Mouse (Mus musculus): ENCODE measurements around the gene Hjurp. TPM values are rescaled to one million over a fixed set of nuclear protein-coding genes. Genes with fewer than 3 reads are reported as not detected.
A peak's percentile ranks its signal among the peaks of the same experiment; 100 is the strongest.

The Hjurp gene
- polyA plus RNA-seq, 1 experiment from 2014 or later, result 169 TPM

DNA sequence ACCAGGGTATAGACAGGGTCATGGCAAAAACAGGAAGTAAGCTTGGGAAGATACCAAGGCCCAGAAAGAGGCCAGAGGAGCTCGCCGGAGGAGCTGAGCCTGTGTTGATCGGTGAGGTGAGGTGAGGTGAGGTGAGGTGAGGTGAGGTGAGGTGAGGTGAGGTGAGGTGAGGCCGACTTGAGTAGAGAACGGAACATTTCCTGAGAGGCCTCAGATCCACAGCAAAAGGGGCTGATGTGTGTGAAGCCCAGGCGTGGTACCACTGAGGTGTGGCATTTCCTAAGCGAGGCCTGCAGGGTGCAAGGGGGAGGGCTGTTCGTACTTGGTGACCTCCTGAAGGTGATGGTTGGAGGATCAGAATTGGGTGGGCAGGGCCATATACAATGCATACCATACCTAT lies 24.3 kb downstream of the Hjurp start:
- H3K9ac ChIP-seq, result no peak overlapping the region
- ATAC-seq (ENCODE audit: low FRiP score), result no peak
- WGBS, result 72% methylated on average over 8 of the region's 8 CpGs
- no peaks in the 10 kb centered on the region for H3K4me1 ChIP-seq
- H3K4me2 ChIP-seq (replicated peaks), result no peak overlapping the region
- peaks cover 93% of the 10 kb centered on the region for H3K9me3 ChIP-seq (replicated peaks)
- H3K36me3 ChIP-seq, result no peaks in the 10 kb centered on the region
- no peak overlapping the region for H3K4me3 ChIP-seq
- H3K27me3 ChIP-seq, result no peaks in the 10 kb centered on the region
- H3K27ac ChIP-seq, result no peak overlapping the region

DNA sequence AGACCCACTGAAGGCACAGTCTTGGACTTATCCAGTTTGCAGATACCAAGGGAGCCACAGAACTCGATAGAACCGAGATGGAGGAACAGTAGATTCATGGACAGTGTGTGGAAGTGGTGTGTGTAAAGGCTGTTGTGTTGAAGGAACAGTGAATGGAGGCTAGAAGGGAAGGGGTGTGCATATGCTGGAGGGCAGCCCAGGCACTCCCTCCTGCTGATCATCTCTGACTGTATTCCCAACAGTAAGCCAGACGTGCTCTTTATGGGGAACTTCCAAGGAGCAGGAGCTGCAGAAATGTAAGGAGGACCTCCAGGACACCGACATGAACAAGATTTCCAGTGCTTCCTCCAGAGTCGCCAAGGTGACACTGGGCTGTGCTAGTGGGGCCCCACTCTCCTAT lies 27.4 kb downstream of the Hjurp start:
- ATAC-seq (ENCODE audit: low FRiP score), result no peak
- Histone ChIP-seq H3K36me3 (no peaks in the 10 kb centered on the region), H3K4me1 (no peaks in the 10 kb centered on the region), H3K4me2 (replicated peaks) (no peak overlapping the region), H3K9me3 (replicated peaks) (peaks cover 93% of the 10 kb centered on the region), H3K9ac (no peak overlapping the region), H3K4me3 (no peak overlapping the region), H3K27ac (no peak overlapping the region), H3K27me3 (no peaks in the 10 kb centered on the region)
- WGBS, result 81% methylated on average over 5 of the region's 5 CpGs

- Histone ChIP-seq H3K36me3 (no peaks in the 10 kb centered on the region), H3K9ac (no peak overlapping the region), H3K4me2 (replicated peaks) (no peak overlapping the region), H3K4me3 (no peak overlapping the region), H3K27me3 (no peaks in the 10 kb centered on the region), H3K4me1 (no peaks in the 10 kb centered on the region), H3K9me3 (replicated peaks) (peaks cover 93% of the 10 kb centered on the region), H3K27ac (no peak overlapping the region)
- no peak for ATAC-seq (ENCODE audit: low FRiP score)
- 77% methylated on average over 7 of the region's 7 CpGs for WGBS
Measured at GRCm38 (mm10) chr1:88249596-88249995, 27.8 kb downstream of the Hjurp start.

GRCm38 (mm10) chr1:88248658-88249057 lies 28.8 kb downstream of the Hjurp start:
- WGBS, result 71% methylated on average over 4 of the region's 4 CpGs

GRCm38 (mm10) chr1:88247660-88248059 lies 29.8 kb downstream of the Hjurp start:
- H3K4me1 ChIP-seq, result no peaks in the 10 kb centered on the region
- H3K27me3 ChIP-seq, result no peaks in the 10 kb centered on the region
- no peak overlapping the region for H3K4me3 ChIP-seq
- H3K27ac ChIP-seq, result no peak overlapping the region
- no peaks in the 10 kb centered on the region for H3K36me3 ChIP-seq
- 48% methylated on average over 2 of the region's 2 CpGs for WGBS
- ATAC-seq (ENCODE audit: low FRiP score), result no peak
- H3K9ac ChIP-seq, result no peak overlapping the region
- H3K4me2 ChIP-seq (replicated peaks), result no peak overlapping the region
- H3K9me3 ChIP-seq (replicated peaks), result peaks cover 93% of the 10 kb centered on the region

More at GRCm38 (mm10) chr1:88248658-88249057, 28.8 kb downstream of the Hjurp start:
- no peak overlapping the region for H3K9ac ChIP-seq
- H3K27ac ChIP-seq, result no peak overlapping the region
- no peak overlapping the region for H3K4me2 ChIP-seq (replicated peaks)
- no peaks in the 10 kb centered on the region for H3K4me1 ChIP-seq
- ATAC-seq (ENCODE audit: low FRiP score), result no peak
- no peak overlapping the region for H3K4me3 ChIP-seq
- no peaks in the 10 kb centered on the region for H3K36me3 ChIP-seq
- H3K9me3 ChIP-seq (replicated peaks), result peaks cover 92% of the 10 kb centered on the region
- H3K27me3 ChIP-seq, result no peaks in the 10 kb centered on the region

DNA sequence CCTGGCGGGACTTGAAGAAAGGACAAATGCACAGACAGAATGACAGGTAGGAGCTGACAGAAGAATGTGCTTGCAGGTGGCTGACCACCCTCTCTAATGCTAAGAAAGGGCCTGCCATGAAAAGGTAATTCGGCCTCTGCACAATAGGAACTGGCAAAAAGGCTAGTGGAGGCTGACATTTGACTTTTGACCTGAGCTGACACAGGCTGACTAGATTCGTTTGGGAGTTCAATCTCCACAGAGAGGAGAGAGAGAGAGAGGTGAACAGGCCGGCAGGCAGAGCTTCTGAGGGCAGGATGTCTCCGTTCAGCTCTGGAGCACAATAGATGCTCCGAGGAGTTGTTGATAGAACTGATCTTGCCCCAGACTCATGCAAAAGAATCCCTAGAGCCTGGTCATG lies 31.0 kb downstream of the Hjurp start:
- Histone ChIP-seq H3K4me1 (no peaks in the 10 kb centered on the region), H3K27me3 (no peaks in the 10 kb centered on the region), H3K9me3 (replicated peaks) (peaks cover 94% of the 10 kb centered on the region), H3K36me3 (no peaks in the 10 kb centered on the region), H3K27ac (no peak overlapping the region), H3K4me3 (no peak overlapping the region), H3K9ac (no peak overlapping the region), H3K4me2 (replicated peaks) (no peak overlapping the region)
- no peak for ATAC-seq (ENCODE audit: low FRiP score)
- WGBS, result 44% methylated on average over 6 of the region's 6 CpGs

GRCm38 (mm10) chr1:88245881-88246280 lies 31.6 kb downstream of the Hjurp start:
- Histone ChIP-seq H3K9me3 (replicated peaks) (peaks cover 94% of the 10 kb centered on the region), H3K9ac (no peak overlapping the region), H3K4me2 (replicated peaks) (no peak overlapping the region), H3K27ac (no peak overlapping the region), H3K4me1 (no peaks in the 10 kb centered on the region), H3K36me3 (no peaks in the 10 kb centered on the region), H3K4me3 (no peak overlapping the region), H3K27me3 (no peaks in the 10 kb centered on the region)
- ATAC-seq (ENCODE audit: low FRiP score), result no peak
- 78% methylated on average over 6 of the region's 6 CpGs for WGBS

- no peak for ATAC-seq (ENCODE audit: low FRiP score)
- Histone ChIP-seq H3K36me3 (no peaks in the 10 kb centered on the region), H3K4me3 (no peak overlapping the region), H3K27me3 (no peaks in the 10 kb centered on the region), H3K27ac (no peak overlapping the region), H3K4me1 (no peaks in the 10 kb centered on the region), H3K4me2 (replicated peaks) (no peak overlapping the region), H3K9me3 (replicated peaks) (peaks cover 94% of the 10 kb centered on the region), H3K9ac (no peak overlapping the region)
- WGBS, result 67% methylated on average over 5 of the region's 5 CpGs
Measured at GRCm38 (mm10) chr1:88243861-88244260, 33.6 kb downstream of the Hjurp start.

GRCm38 (mm10) chr1:88240579-88240978 lies 36.9 kb downstream of the Hjurp start:
- Histone ChIP-seq H3K27ac (no peak overlapping the region), H3K9me3 (replicated peaks) (peaks cover 92% of the 10 kb centered on the region), H3K27me3 (no peaks in the 10 kb centered on the region), H3K4me3 (no peak overlapping the region), H3K36me3 (no peaks in the 10 kb centered on the region), H3K4me2 (replicated peaks) (no peak overlapping the region), H3K4me1 (no peaks in the 10 kb centered on the region), H3K9ac (no peak overlapping the region)
- ATAC-seq (ENCODE audit: low FRiP score), result peak; percentile 13
- 76% methylated on average over 4 of the region's 4 CpGs for WGBS

DNA sequence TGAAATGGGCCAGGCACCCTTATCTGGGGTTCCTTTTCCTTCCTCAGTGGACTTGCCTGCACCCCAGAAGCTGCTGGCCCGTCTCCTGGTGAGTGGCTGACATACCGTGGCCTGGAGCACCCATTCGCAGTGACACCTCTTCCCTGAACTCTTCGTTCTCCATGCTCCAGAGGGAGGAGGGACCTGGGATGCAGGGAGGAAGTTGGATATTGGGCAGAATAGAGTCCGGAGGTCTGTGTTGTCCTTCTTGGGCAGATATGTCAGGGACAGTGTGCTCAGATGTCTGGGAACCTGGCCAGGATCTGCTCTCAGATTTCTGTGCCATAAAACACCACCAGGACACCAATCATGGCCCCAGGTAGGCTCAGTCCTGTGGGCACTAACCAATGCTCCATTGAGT lies 37.4 kb downstream of the Hjurp start:
- Histone ChIP-seq H3K4me1 (no peaks in the 10 kb centered on the region), H3K4me2 (replicated peaks) (no peak overlapping the region), H3K27ac (no peak overlapping the region), H3K27me3 (no peaks in the 10 kb centered on the region), H3K9me3 (replicated peaks) (peaks cover 92% of the 10 kb centered on the region), H3K9ac (no peak overlapping the region), H3K4me3 (no peak overlapping the region), H3K36me3 (no peaks in the 10 kb centered on the region)
- WGBS, result 74% methylated on average over 5 of the region's 5 CpGs
- no peak for ATAC-seq (ENCODE audit: low FRiP score)

GRCm38 (mm10) chr1:88238771-88239170 lies 38.7 kb downstream of the Hjurp start:
- Histone ChIP-seq H3K9ac (no peak overlapping the region), H3K27ac (no peak overlapping the region), H3K9me3 (replicated peaks) (peaks cover 93% of the 10 kb centered on the region), H3K4me1 (no peaks in the 10 kb centered on the region), H3K4me3 (no peak overlapping the region), H3K36me3 (no peaks in the 10 kb centered on the region), H3K27me3 (no peaks in the 10 kb centered on the region), H3K4me2 (replicated peaks) (no peak overlapping the region)
- WGBS, result 80% methylated on average over 6 of the region's 6 CpGs
- ATAC-seq (ENCODE audit: low FRiP score), result peak; percentile 15; the same call in 1 of the 2 replicates

DNA sequence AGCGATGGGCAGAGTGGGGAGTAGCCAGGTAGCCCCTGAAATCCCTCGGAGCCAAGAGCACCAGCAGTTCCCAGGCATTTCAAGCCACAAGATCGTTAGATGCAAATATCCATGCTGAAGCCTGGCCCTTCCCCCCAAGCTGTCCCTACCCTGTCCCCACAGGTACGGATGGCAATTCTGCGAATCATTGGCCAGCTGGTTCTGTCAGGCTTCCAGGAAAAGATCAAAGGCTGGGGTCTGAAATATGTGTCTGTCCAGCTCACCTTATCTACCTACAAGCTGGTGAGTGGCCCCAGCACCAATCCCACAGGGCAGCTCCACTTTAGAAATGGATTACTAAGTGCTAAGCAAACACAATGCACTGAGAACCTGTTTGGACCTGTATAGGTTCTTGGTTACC lies 40.1 kb downstream of the Hjurp start:
- WGBS, result 78% methylated on average over 5 of the region's 5 CpGs
- ATAC-seq (ENCODE audit: low FRiP score), result no peak
- no peak overlapping the region for H3K9ac ChIP-seq
- no peak overlapping the region for H3K4me3 ChIP-seq
- peaks cover 95% of the 10 kb centered on the region for H3K9me3 ChIP-seq (replicated peaks)
- no peaks in the 10 kb centered on the region for H3K27me3 ChIP-seq
- H3K4me2 ChIP-seq (replicated peaks), result no peak overlapping the region
- no peaks in the 10 kb centered on the region for H3K36me3 ChIP-seq
- no peaks in the 10 kb centered on the region for H3K4me1 ChIP-seq
- no peak overlapping the region for H3K27ac ChIP-seq

DNA sequence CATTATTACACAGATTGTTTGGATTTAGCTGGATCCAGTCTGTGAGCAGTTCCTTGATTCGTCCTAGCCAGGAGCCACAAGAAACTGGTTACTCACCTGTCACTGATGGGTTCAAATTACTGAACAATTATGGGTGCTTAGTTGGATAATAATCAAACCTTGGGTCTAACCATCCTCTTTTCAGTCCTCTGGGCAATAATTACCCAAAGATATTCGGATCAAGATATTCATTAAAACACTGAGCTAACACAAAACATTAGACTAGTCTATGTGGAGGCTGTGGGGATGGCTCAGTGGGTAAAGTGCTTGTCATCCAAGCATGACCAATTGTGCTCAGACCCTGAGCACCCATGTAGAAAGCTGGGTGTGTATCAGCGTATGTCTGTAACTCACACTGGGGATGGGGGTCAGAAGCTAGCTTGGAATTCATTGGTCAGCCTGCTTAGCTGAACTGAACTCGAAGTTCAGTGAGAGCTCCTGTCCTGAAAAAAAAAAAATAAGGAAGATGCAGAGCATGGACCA lies 41.5 kb downstream of the Hjurp start:
- no peak overlapping the region for H3K4me3 ChIP-seq
- H3K36me3 ChIP-seq, result no peaks in the 10 kb centered on the region
- 63% methylated on average over 4 of the region's 4 CpGs for WGBS
- H3K9me3 ChIP-seq (replicated peaks), result peaks cover 97% of the 10 kb centered on the region
- H3K9ac ChIP-seq, result no peak overlapping the region
- H3K4me1 ChIP-seq, result no peaks in the 10 kb centered on the region
- ATAC-seq (ENCODE audit: low FRiP score), result no peak
- H3K27me3 ChIP-seq, result no peaks in the 10 kb centered on the region
- H3K4me2 ChIP-seq (replicated peaks), result no peak overlapping the region
- no peak overlapping the region for H3K27ac ChIP-seq
